Mouse (Mus musculus) inflammation-experienced regulatory T-cells, adult 6 months (primary cell): ENCODE data around the gene Llgl1. TPM values are rescaled to one million over a fixed set of nuclear protein-coding genes. Genes with fewer than 3 reads are reported as not detected.

Source experiments
- ATAC-seq: one replicate; pipeline ENCODE4 v1.8.0; 2017
- polyA plus RNA-seq, 3 experiments: library from polyadenylated mRNA; unstranded; fragments of 100-300 nt; shearing (Covaris generic); gene quantifications; one replicate each; pipeline ENCODE4 v1.2.1; 2017

Gene Llgl1
- 10 to 100 TPM in 1 of 3 experiments, 1 to 10 TPM in 2; 6.6 to 10.3 (median 9.9) TPM for polyA plus RNA-seq

GRCm38 (mm10) chr11:60699524-60700075, at the start of gene Llgl1:
TSS of gene Llgl1 (plus strand) at chr11:60699723.
- ATAC-seq, result peak; percentile 77

GRCm38 (mm10) chr11:60696165-60696564, 3.4 kb upstream of the Llgl1 start:
- no peak for ATAC-seq

- ATAC-seq, result peak; percentile 42
Observed at GRCm38 (mm10) chr11:60697561-60697960, 2.0 kb upstream of the Llgl1 start.

GRCm38 (mm10) chr11:60698806-60699523, 558 bp upstream of the Llgl1 start:
- ATAC-seq, result peak; percentile 19

- ATAC-seq, result no peak
Observed at GRCm38 (mm10) chr11:60700320-60701185, 1.0 kb downstream of the Llgl1 start.

GRCm38 (mm10) chr11:60701611-60702010, 2.1 kb downstream of the Llgl1 start:
- no peak for ATAC-seq

- no peak for ATAC-seq
Observed at GRCm38 (mm10) chr11:60703131-60703530, 3.6 kb downstream of the Llgl1 start.

GRCm38 (mm10) chr11:60704023-60704880, 4.7 kb downstream of the Llgl1 start:
- no peak for ATAC-seq

GRCm38 (mm10) chr11:60705255-60705654, 5.7 kb downstream of the Llgl1 start:
- ATAC-seq, result no peak

GRCm38 (mm10) chr11:60706076-60706475, 6.6 kb downstream of the Llgl1 start:
- ATAC-seq, result no peak

- ATAC-seq, result no peak
Observed at GRCm38 (mm10) chr11:60706696-60707480, 7.4 kb downstream of the Llgl1 start.

- ATAC-seq, result no peak
Observed at GRCm38 (mm10) chr11:60707672-60708071, 8.1 kb downstream of the Llgl1 start.

- ATAC-seq, result no peak
Observed at GRCm38 (mm10) chr11:60708631-60709030, 9.1 kb downstream of the Llgl1 start.

GRCm38 (mm10) chr11:60709481-60710465, 10.2 kb downstream of the Llgl1 start:
- ATAC-seq, result no peak

GRCm38 (mm10) chr11:60711218-60711617, 11.7 kb downstream of the Llgl1 start:
- ATAC-seq, result no peak

- ATAC-seq, result no peak
Observed at GRCm38 (mm10) chr11:60712040-60712439, 12.5 kb downstream of the Llgl1 start.

- no peak for ATAC-seq
Observed at GRCm38 (mm10) chr11:60712639-60713255, 13.2 kb downstream of the Llgl1 start.

- no peak for ATAC-seq
Observed at GRCm38 (mm10) chr11:60715833-60716232, 16.3 kb downstream of the Llgl1 start.

GRCm38 (mm10) chr11:60719263-60719662, 19.7 kb downstream of the Llgl1 start:
- no peak for ATAC-seq
